16 mouse cellular contexts compared by ENCODE assay signal in genomic region chr7:28921178-28921577, GRCm38 (mm10). TPM values are rescaled to one million over a fixed set of nuclear protein-coding genes. Genes with fewer than 3 reads are reported as not detected.
A peak's percentile ranks its signal among the peaks of the same experiment; 100 is the strongest.
DNase-seq lines count a peak whose midpoint lies in the region; ATAC-seq and TF ChIP-seq lines count a peak whose summit lies in the region.
"Had no signal": no experiment of that assay in that cellular context is flagged by ENCODE, and none has a peak within 500 bp of the region (broad histone marks: within the 10 kb centered on the region; RNA-seq: fewer than 3 reads in every experiment).

No protein-coding gene starts in this region.

- no peaks in the 10 kb centered on the region for H3K9me3 ChIP-seq in embryonic facial prominence, embryonic 12.5 days
- no peaks in the 10 kb centered on the region for H3K9me3 ChIP-seq in embryonic facial prominence, embryonic 10.5 days
- no peaks in the 10 kb centered on the region for H3K9me3 ChIP-seq in hindbrain, postnatal 0 days (ENCODE audit: low read length)
- no peaks in the 10 kb centered on the region for H3K9me3 ChIP-seq in hindbrain, embryonic 16.5 days (ENCODE audit: control insufficient read depth, low read length)
- no peaks in the 10 kb centered on the region for H3K9me3 ChIP-seq in limb, embryonic 15.5 days
- H3K9me3 ChIP-seq: forebrain, embryonic 10.5 days; midbrain, embryonic 13.5 days had no signal

- no peak overlapping the region for H3K4me3 ChIP-seq in embryonic facial prominence, embryonic 12.5 days
- H3K4me3 ChIP-seq in embryonic facial prominence, embryonic 10.5 days: no peak overlapping the region
- no peak overlapping the region for H3K4me3 ChIP-seq in hindbrain, postnatal 0 days (ENCODE audit: low read length)
- no peak overlapping the region for H3K4me3 ChIP-seq in hindbrain, embryonic 16.5 days (ENCODE audit: low read length)
- H3K4me3 ChIP-seq in limb, embryonic 15.5 days: no peak overlapping the region
- H3K4me3 ChIP-seq: forebrain, embryonic 10.5 days; midbrain, embryonic 13.5 days had no signal

- no peak overlapping the region for H3K9ac ChIP-seq in embryonic facial prominence, embryonic 12.5 days
- H3K9ac ChIP-seq in hindbrain, postnatal 0 days (replicated peaks; ENCODE audit: low read length): no peak overlapping the region
- no peak overlapping the region for H3K9ac ChIP-seq in hindbrain, embryonic 16.5 days (ENCODE audit: low read depth, low read length)
- H3K9ac ChIP-seq in limb, embryonic 15.5 days: no peak overlapping the region
- H3K9ac ChIP-seq: midbrain, embryonic 13.5 days had no signal

- 0 out of 2 replicates have a peak overlapping the region, but pooled peaks have one; percentile 25 for H3K27ac ChIP-seq in embryonic facial prominence, embryonic 12.5 days
- no peak overlapping the region for H3K27ac ChIP-seq in embryonic facial prominence, embryonic 10.5 days (replicated peaks)
- 0 out of 2 replicates have a peak overlapping the region, but pooled peaks have one; percentile 20 for H3K27ac ChIP-seq in hindbrain, postnatal 0 days
- H3K27ac ChIP-seq in hindbrain, embryonic 16.5 days (ENCODE audit: low read depth, low read length): no peak overlapping the region
- 0 out of 2 replicates have a peak overlapping the region, but pooled peaks have one; percentile 91 for H3K27ac ChIP-seq in limb, embryonic 15.5 days
- H3K27ac ChIP-seq: midbrain, embryonic 13.5 days had no signal

- H3K4me1 ChIP-seq in embryonic facial prominence, embryonic 12.5 days: peaks cover 58% of the 10 kb centered on the region
- peaks cover 79% of the 10 kb centered on the region for H3K4me1 ChIP-seq in embryonic facial prominence, embryonic 10.5 days
- H3K4me1 ChIP-seq in hindbrain, postnatal 0 days (ENCODE audit: insufficient read depth, low read length): peaks cover 47% of the 10 kb centered on the region
- H3K4me1 ChIP-seq in hindbrain, embryonic 16.5 days (ENCODE audit: control insufficient read depth, insufficient read depth, low read depth, low read length): peaks cover 52% of the 10 kb centered on the region
- H3K4me1 ChIP-seq in limb, embryonic 15.5 days: peaks cover 92% of the 10 kb centered on the region

- H3K4me2 ChIP-seq in embryonic facial prominence, embryonic 12.5 days (replicated peaks): no peak overlapping the region
- no peak overlapping the region for H3K4me2 ChIP-seq in hindbrain, postnatal 0 days (ENCODE audit: low read depth, low read length)
- no peak overlapping the region for H3K4me2 ChIP-seq in hindbrain, embryonic 16.5 days (ENCODE audit: low read length)
- H3K4me2 ChIP-seq in limb, embryonic 15.5 days: no peak overlapping the region
- H3K4me2 ChIP-seq: midbrain, embryonic 13.5 days had no signal

- peaks cover 34% of the 10 kb centered on the region for H3K36me3 ChIP-seq in embryonic facial prominence, embryonic 12.5 days
- peaks cover 58% of the 10 kb centered on the region for H3K36me3 ChIP-seq in embryonic facial prominence, embryonic 10.5 days (replicated peaks)
- H3K36me3 ChIP-seq in hindbrain, postnatal 0 days (ENCODE audit: insufficient read depth, low read length): 0 out of 2 replicates have a peak, but pooled peaks cover 3% of the 10 kb centered on the region
- H3K36me3 ChIP-seq in hindbrain, embryonic 16.5 days (ENCODE audit: control insufficient read depth, insufficient read depth, low read length): 0 out of 2 replicates have a peak, but pooled peaks cover 6% of the 10 kb centered on the region
- H3K36me3 ChIP-seq in limb, embryonic 15.5 days: peaks cover 24% of the 10 kb centered on the region

- no peak for DNase-seq in embryonic facial prominence, embryonic 10.5 days (ENCODE audit: low spot score)
- DNase-seq in hindbrain, postnatal 0 days (ENCODE audit: low spot score): no peak
- peak; percentile 29 for DNase-seq in c-Kit-positive CD71-positive TER-119-negative erythroid progenitor cells, embryonic 14.5 days (ENCODE audit: low read depth)
- no peak for DNase-seq in thymus, postnatal 0 days (ENCODE audit: low spot score)
- DNase-seq in layer of hippocampus, adult 8-10 months (ENCODE audit: low spot score in 2 of 2): no peak
- DNase-seq: adrenal gland, postnatal 25 days; cerebellum, adult 11-12 months; embryo, embryonic 11 days; kidney, adult 9 months; layer of hippocampus, adult 9-11 months had no signal

- WGBS in embryonic facial prominence, embryonic 12.5 days: 90% methylated on average over 3 of the region's 3 CpGs
- 94% methylated on average over 3 of the region's 3 CpGs for WGBS in embryonic facial prominence, embryonic 10.5 days
- WGBS in hindbrain, postnatal 0 days: 85% methylated on average over 3 of the region's 3 CpGs
- 92% methylated on average over 3 of the region's 3 CpGs for whole genome bisulfite sequencing in hindbrain, embryonic 16.5 days
- WGBS in limb, embryonic 15.5 days: 87% methylated on average over 3 of the region's 3 CpGs

- no peaks in the 10 kb centered on the region for H3K27me3 ChIP-seq in embryonic facial prominence, embryonic 12.5 days
- no peaks in the 10 kb centered on the region for H3K27me3 ChIP-seq in embryonic facial prominence, embryonic 10.5 days (replicated peaks; ENCODE audit: low read depth, poor library complexity, severe bottlenecking)
- H3K27me3 ChIP-seq in hindbrain, postnatal 0 days (ENCODE audit: insufficient read depth, low read length): no peaks in the 10 kb centered on the region
- no peaks in the 10 kb centered on the region for H3K27me3 ChIP-seq in hindbrain, embryonic 16.5 days (replicated peaks; ENCODE audit: control insufficient read depth, insufficient read depth, low read length)
- no peaks in the 10 kb centered on the region for H3K27me3 ChIP-seq in limb, embryonic 15.5 days
- H3K27me3 ChIP-seq: midbrain, embryonic 13.5 days had no signal

- no peak for TF ChIP-seq CTCF in hindbrain, postnatal 0 days (IDR thresholded peaks at IDR 0.05; ENCODE audit: low read depth)

- no peak for ATAC-seq in embryonic facial prominence, embryonic 12.5 days (ENCODE audit: insufficient number of reproducible peaks, insufficient read depth, low FRiP score, low TSS enrichment)
- ATAC-seq in hindbrain, postnatal 0 days: no peak
- no peak for ATAC-seq in hindbrain, embryonic 16.5 days
- ATAC-seq in limb, embryonic 15.5 days (ENCODE audit: insufficient number of reproducible peaks, low FRiP score, low TSS enrichment, low read depth): no peak
- ATAC-seq: lung, postnatal 0 days; midbrain, embryonic 13.5 days had no signal

RNA-seq across cellular contexts. Expression of gene Capn12, which starts 40.0 kb away (rescaled TPM):
- 0.26 and 0.36 TPM in 2 replicates for polyA plus RNA-seq in embryonic facial prominence, embryonic 12.5 days (2016; fragmentation: Nextera tagmentation; extraction: Ambion mirVana)
- 0.44 and 0.55 TPM in 2 replicates for polyA plus RNA-seq in embryonic facial prominence, embryonic 10.5 days (2016; fragmentation: Nextera tagmentation; extraction: Ambion mirVana)
- 0.07 TPM in 1 of 2 replicates, not detected in the other for total RNA-seq in hindbrain, postnatal 0 days (2014; rRNA removed)
- 0.53 and 0.62 TPM in 2 replicates for polyA plus RNA-seq in hindbrain, postnatal 0 days (2015; fragmentation: Nextera tagmentation; extraction: Ambion mirVana)
- 0.54 and 0.70 TPM in 2 replicates for polyA plus RNA-seq in hindbrain, embryonic 16.5 days (2015; fragmentation: Nextera tagmentation; extraction: Ambion mirVana)
- 0.97 and 1.3 TPM in 2 replicates for polyA plus RNA-seq in limb, embryonic 15.5 days (2015; fragmentation: Nextera tagmentation; extraction: Ambion mirVana)
- polyA plus RNA-seq in thymus, postnatal 0 days (2015; fragmentation: Nextera tagmentation; extraction: Ambion mirVana): 0.23 and 0.53 TPM in 2 replicates
- total RNA-seq in layer of hippocampus, adult 8-10 months (2022): under 1 TPM; 0.25 to 0.61 (median 0.41) TPM

RNA-seq across cellular contexts. Expression of gene Actn4, which starts 41.0 kb away (rescaled TPM):
- 233 and 253 TPM in 2 replicates for polyA plus RNA-seq in embryonic facial prominence, embryonic 12.5 days (2016; fragmentation: Nextera tagmentation; extraction: Ambion mirVana)
- polyA plus RNA-seq in embryonic facial prominence, embryonic 10.5 days (2016; fragmentation: Nextera tagmentation; extraction: Ambion mirVana): 260 and 269 TPM in 2 replicates
- total RNA-seq in hindbrain, postnatal 0 days (2014; rRNA removed): 81.3 and 85.7 TPM in 2 replicates
- polyA plus RNA-seq in hindbrain, postnatal 0 days (2015; fragmentation: Nextera tagmentation; extraction: Ambion mirVana): 114 and 115 TPM in 2 replicates
- 146 and 172 TPM in 2 replicates for polyA plus RNA-seq in hindbrain, embryonic 16.5 days (2015; fragmentation: Nextera tagmentation; extraction: Ambion mirVana)
- polyA plus RNA-seq in limb, embryonic 15.5 days (2015; fragmentation: Nextera tagmentation; extraction: Ambion mirVana): 347 and 359 TPM in 2 replicates
- 133 and 138 TPM in 2 replicates for polyA plus RNA-seq in thymus, postnatal 0 days (2015; fragmentation: Nextera tagmentation; extraction: Ambion mirVana)
- 100 to 1,000 TPM; 136 to 138 (median 137) TPM for total RNA-seq in layer of hippocampus, adult 8-10 months (2022)

RNA-seq across cellular contexts. Expression of gene Lgals7, which starts 57.5 kb away (rescaled TPM):
- polyA plus RNA-seq in embryonic facial prominence, embryonic 12.5 days (2016; fragmentation: Nextera tagmentation; extraction: Ambion mirVana): 2.4 and 4.2 TPM in 2 replicates
- polyA plus RNA-seq in embryonic facial prominence, embryonic 10.5 days (2016; fragmentation: Nextera tagmentation; extraction: Ambion mirVana): 0.63 and 1.9 TPM in 2 replicates
- 1.1 TPM in 1 of 2 replicates, not detected in the other for total RNA-seq in hindbrain, postnatal 0 days (2014; rRNA removed)
- 3.7 and 5.0 TPM in 2 replicates for polyA plus RNA-seq in hindbrain, postnatal 0 days (2015; fragmentation: Nextera tagmentation; extraction: Ambion mirVana)
- polyA plus RNA-seq in hindbrain, embryonic 16.5 days (2015; fragmentation: Nextera tagmentation; extraction: Ambion mirVana): 4.9 and 5.3 TPM in 2 replicates
- polyA plus RNA-seq in limb, embryonic 15.5 days (2015; fragmentation: Nextera tagmentation; extraction: Ambion mirVana): 171 and 257 TPM in 2 replicates
- polyA plus RNA-seq in thymus, postnatal 0 days (2015; fragmentation: Nextera tagmentation; extraction: Ambion mirVana): 0.99 and 1.1 TPM in 2 replicates
- total RNA-seq in layer of hippocampus, adult 8-10 months (2022): not detected
- total RNA-seq: adrenal gland, postnatal 25 days had no signal

Comparison
In these comparisons a context has a peak if more than half of its experiments do, and no peak if none do; other contexts are left out.
1. H3K27ac ChIP-seq: peak in embryonic facial prominence, embryonic 12.5 days (single experiment), hindbrain, postnatal 0 days (single experiment) and limb, embryonic 15.5 days (single experiment); none in embryonic facial prominence, embryonic 10.5 days (single experiment) and hindbrain, embryonic 16.5 days (single experiment).
2. RNA of gene Lgals7, which starts 57.5 kb away (polyA plus RNA-seq): 171 to 257 TPM in limb, embryonic 15.5 days; 4.9 to 5.3 TPM in hindbrain, embryonic 16.5 days, 3.7 to 5.0 TPM in hindbrain, postnatal 0 days, 2.4 to 4.2 TPM in embryonic facial prominence, embryonic 12.5 days, 0.63 to 1.9 TPM in embryonic facial prominence, embryonic 10.5 days and 0.99 to 1.1 TPM in thymus, postnatal 0 days; every median in the first group is over 10 times any median in the second.